Mouse (Mus musculus) liver, embryonic 13.5 days (tissue): ENCODE data around the gene H2afz. TPM values are rescaled to one million over a fixed set of nuclear protein-coding genes. Genes with fewer than 3 reads are reported as not detected.
A peak's percentile ranks its signal among the peaks of the same experiment; 100 is the strongest.
"Not testable (repeated sequence)": the region's sequence is repeated elsewhere in the genome, so short reads cannot be mapped to it uniquely, and the experiment has no call there.

Experiments used
- ATAC-seq: fragments of 200-750 bp; cut with Nextera tagmentation; 2 replicates; pipeline ENCODE4 v1.8.0; 2017; ENCODE audit warnings: low read depth, mild to moderate bottlenecking, moderate number of reproducible peaks, moderate library complexity
- DNase-seq: peaks from one replicate; pipeline ENCODE4 v3.0.0; 2022
- H3K27ac ChIP-seq: fragments of 300-500 bp; sonication (generic); 2 replicates; pipeline ENCODE4 v1.5.1; 2015; ENCODE audit warnings: moderate library complexity, mild to moderate bottlenecking, inconsistent platforms
- H3K27me3 ChIP-seq: fragments of 300-500 bp; sonication (generic); 2 replicates; pipeline ENCODE4 v1.6.1; 2015; ENCODE audit warnings: mild to moderate bottlenecking, inconsistent platforms
- H3K36me3 ChIP-seq: fragments of 300-500 bp; sonication (generic); 2 replicates; pipeline ENCODE4 v1.6.1; 2015; ENCODE audit warnings: mild to moderate bottlenecking, inconsistent platforms
- H3K4me1 ChIP-seq: fragments of 300-500 bp; sonication (generic); replicated peaks from 2 replicates; pipeline ENCODE4 v1.6.1; 2015; ENCODE audit warnings: inconsistent platforms
- H3K4me2 ChIP-seq: fragments of 300-500 bp; sonication (generic); 2 replicates; pipeline ENCODE4 v1.6.1; 2015; ENCODE audit warnings: inconsistent platforms, mild to moderate bottlenecking, moderate library complexity
- H3K4me3 ChIP-seq: fragments of 300-500 bp; sonication (generic); replicated peaks from 2 replicates; pipeline ENCODE4 v1.5.1; 2015; ENCODE audit warnings: mild to moderate bottlenecking, inconsistent platforms
- H3K9ac ChIP-seq: fragments of 300-500 bp; sonication (generic); 2 replicates; pipeline ENCODE4 v1.6.1; 2015; ENCODE audit warnings: mild to moderate bottlenecking, inconsistent platforms
- H3K9me3 ChIP-seq: fragments of 300-500 bp; sonication (generic); replicated peaks from 2 replicates; pipeline ENCODE4 v1.6.1; 2016; ENCODE audit warnings: inconsistent platforms
- WGBS: fragments of 180-500 bp; shearing (Covaris S2); methylation state at CpG from one replicate; pipeline ENCODE4 v1.1.7; 2015; ENCODE audit not compliant: insufficient replicate concordance; 5-methylcytosine and 5-hydroxymethylcytosine counted together
- polyA plus RNA-seq: library from polyadenylated mRNA; unstranded; fragments of >200 nt; fragmentation: Nextera tagmentation; extraction: Ambion mirVana; gene quantifications from 2 replicates; pipeline ENCODE4 v1.2.1, GENCODE M21; 2015

Gene H2afz
- polyA plus RNA-seq, 1 experiment from 2014 or later = 1,513 TPM

GRCm38 (mm10) chr3:137891089-137891488 lies 26.8 kb downstream of the H2afz start:
- Histone ChIP-seq H3K9me3 (no peaks in the 10 kb centered on the region), H3K4me1 (peaks cover 10% of the 10 kb centered on the region), H3K36me3 (peaks cover 33% of the 10 kb centered on the region), H3K9ac (no peak overlapping the region), H3K4me3 (no peak overlapping the region), H3K27ac (no peak overlapping the region), H3K4me2 (no peak overlapping the region), H3K27me3 (no peaks in the 10 kb centered on the region)
- 69% methylated on average over 3 of the region's 3 CpGs for WGBS
- ATAC-seq = no peak
- no peak for DNase-seq

- Histone ChIP-seq H3K9ac (no peak overlapping the region), H3K4me2 (no peak overlapping the region), H3K36me3 (peaks cover 33% of the 10 kb centered on the region), H3K4me3 (no peak overlapping the region), H3K27ac (no peak overlapping the region), H3K27me3 (no peaks in the 10 kb centered on the region), H3K4me1 (peaks cover 10% of the 10 kb centered on the region), H3K9me3 (no peaks in the 10 kb centered on the region)
- 86% methylated on average over 4 of the region's 4 CpGs for WGBS
- DNase-seq (no peak), ATAC-seq (no peak)
Measured at GRCm38 (mm10) chr3:137892118-137892517, 27.8 kb downstream of the H2afz start.

- H3K9ac ChIP-seq = no peak overlapping the region
- ATAC-seq = no peak
- no peak for DNase-seq
- 79% methylated on average over 4 of the region's 4 CpGs for WGBS
- H3K4me1 ChIP-seq = peaks cover 1% of the 10 kb centered on the region
- no peaks in the 10 kb centered on the region for H3K27me3 ChIP-seq
- no peaks in the 10 kb centered on the region for H3K9me3 ChIP-seq
- no peak overlapping the region for H3K4me3 ChIP-seq
- no peak overlapping the region for H3K4me2 ChIP-seq
- peaks cover 31% of the 10 kb centered on the region for H3K36me3 ChIP-seq
- no peak overlapping the region for H3K27ac ChIP-seq
Measured at GRCm38 (mm10) chr3:137893789-137894188, 29.5 kb downstream of the H2afz start.

GRCm38 (mm10) chr3:137895196-137895595 lies 30.9 kb downstream of the H2afz start:
- Histone ChIP-seq H3K4me3 (no peak overlapping the region), H3K27ac (no peak overlapping the region), H3K36me3 (peaks cover 17% of the 10 kb centered on the region), H3K9ac (no peak overlapping the region), H3K9me3 (no peaks in the 10 kb centered on the region), H3K27me3 (no peaks in the 10 kb centered on the region), H3K4me2 (no peak overlapping the region), H3K4me1 (no peaks in the 10 kb centered on the region)
- WGBS = 64% methylated on average over 3 of the region's 3 CpGs
- ATAC-seq = no peak
- DNase-seq = peak; percentile 36

DNA sequence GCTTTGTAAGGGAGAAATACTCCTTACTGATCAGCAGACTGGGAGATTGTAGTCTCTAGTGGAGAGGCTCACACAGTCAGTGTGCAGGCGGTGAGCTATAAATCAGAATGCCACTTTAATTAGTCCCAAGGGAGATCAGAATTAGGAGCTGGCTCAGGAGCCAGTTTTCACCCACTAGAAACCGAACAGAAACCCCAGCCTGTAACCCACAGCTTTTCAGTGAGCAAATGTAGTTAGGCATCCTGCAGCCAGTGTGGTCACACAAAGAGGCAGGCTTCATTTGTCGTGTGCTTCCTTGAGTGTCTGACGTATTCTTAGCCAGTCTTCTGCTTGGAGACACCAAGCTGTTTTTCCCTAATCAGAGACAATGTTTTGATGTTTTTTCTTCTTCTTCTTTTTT lies 32.1 kb downstream of the H2afz start:
- ATAC-seq = no peak
- Histone ChIP-seq H3K4me2 (no peak overlapping the region), H3K9ac (no peak overlapping the region), H3K27ac (no peak overlapping the region), H3K9me3 (no peaks in the 10 kb centered on the region), H3K36me3 (peaks cover 17% of the 10 kb centered on the region), H3K4me1 (no peaks in the 10 kb centered on the region), H3K27me3 (no peaks in the 10 kb centered on the region), H3K4me3 (no peak overlapping the region)
- 74% methylated on average over 4 of the region's 4 CpGs for WGBS
- DNase-seq = no peak

- Histone ChIP-seq H3K27me3 (no peaks in the 10 kb centered on the region), H3K4me3 (no peak overlapping the region), H3K27ac (no peak overlapping the region), H3K9me3 (no peaks in the 10 kb centered on the region), H3K9ac (no peak overlapping the region), H3K36me3 (peaks cover 17% of the 10 kb centered on the region), H3K4me1 (no peaks in the 10 kb centered on the region), H3K4me2 (no peak overlapping the region)
- DNase-seq (no peak), ATAC-seq (no peak)
- 81% methylated on average over 3 of the region's 3 CpGs for WGBS
Measured at GRCm38 (mm10) chr3:137896867-137897266, 32.6 kb downstream of the H2afz start.

GRCm38 (mm10) chr3:137897685-137898084 lies 33.4 kb downstream of the H2afz start:
- Histone ChIP-seq H3K9ac (no peak overlapping the region), H3K27me3 (no peaks in the 10 kb centered on the region), H3K4me1 (no peaks in the 10 kb centered on the region), H3K9me3 (no peaks in the 10 kb centered on the region), H3K4me3 (no peak overlapping the region), H3K4me2 (no peak overlapping the region), H3K36me3 (peaks cover 17% of the 10 kb centered on the region), H3K27ac (no peak overlapping the region)
- no peak for DNase-seq
- no peak for ATAC-seq
- WGBS = 68% methylated on average over 5 of the region's 5 CpGs

DNA sequence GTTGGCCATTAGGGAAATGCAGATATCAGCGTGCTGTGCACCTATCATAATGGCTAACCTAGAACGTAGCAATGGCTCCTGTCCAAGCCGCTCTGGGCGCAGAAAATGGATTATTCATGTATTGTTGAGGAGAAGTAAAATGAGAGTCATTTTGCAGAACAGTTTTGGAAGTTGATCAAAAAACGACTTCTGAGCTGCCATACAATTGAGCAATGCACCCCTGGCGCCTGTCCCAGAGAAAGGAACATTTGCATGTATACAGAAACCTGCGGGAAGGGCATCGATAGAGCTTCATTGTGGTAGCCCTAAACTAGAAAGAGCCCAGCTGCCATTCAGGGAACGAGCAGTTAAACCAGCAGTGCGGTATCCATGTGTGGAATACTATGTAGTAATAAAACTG lies 35.9 kb downstream of the H2afz start:
- DNase-seq (no peak), ATAC-seq (no peak)
- no peaks in the 10 kb centered on the region for H3K4me1 ChIP-seq
- peaks cover 11% of the 10 kb centered on the region for H3K36me3 ChIP-seq
- WGBS = 83% methylated on average over 10 of the region's 10 CpGs
- H3K4me3 ChIP-seq = no peak overlapping the region
- H3K27ac ChIP-seq = no peak overlapping the region
- H3K4me2 ChIP-seq = no peak overlapping the region
- no peaks in the 10 kb centered on the region for H3K27me3 ChIP-seq
- no peak overlapping the region for H3K9ac ChIP-seq
- H3K9me3 ChIP-seq = no peaks in the 10 kb centered on the region

- DNase-seq (no peak), ATAC-seq (no peak)
- Histone ChIP-seq H3K4me1 (peaks cover 11% of the 10 kb centered on the region), H3K9ac (no peak overlapping the region), H3K9me3 (no peaks in the 10 kb centered on the region), H3K4me3 (no peak overlapping the region), H3K36me3 (no peaks in the 10 kb centered on the region; the same call in 1 of the 2 replicates), H3K27me3 (no peaks in the 10 kb centered on the region), H3K27ac (no peak overlapping the region), H3K4me2 (no peak overlapping the region)
- WGBS = 42% methylated on average over 2 of the region's 2 CpGs
Measured at GRCm38 (mm10) chr3:137913093-137913492, 48.8 kb downstream of the H2afz start.

DNA sequence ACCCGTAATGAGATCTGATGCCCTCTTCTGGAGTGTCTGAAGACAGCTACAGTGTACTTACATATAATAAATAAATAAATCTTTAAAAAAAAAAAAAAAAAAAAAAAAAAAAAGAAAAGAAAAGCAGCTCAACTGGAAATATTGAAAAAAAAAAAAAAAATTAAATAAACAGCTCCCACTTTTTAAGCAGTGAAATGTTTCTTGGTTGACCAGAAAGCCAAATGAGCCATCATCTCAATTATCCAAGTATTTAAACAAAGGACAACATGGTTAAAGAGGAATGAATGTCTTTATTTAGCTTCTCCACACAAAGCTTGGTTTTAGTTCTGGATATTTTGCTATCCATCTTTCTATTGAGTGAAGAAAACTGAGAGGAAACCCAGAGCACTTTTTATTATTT lies 50.3 kb downstream of the H2afz start:
- WGBS = 50% methylated on average over 1 of the region's 1 CpGs
- not testable (repeated sequence) for ATAC-seq

More for the DNA sequence above, 50.3 kb downstream of the H2afz start:
- DNase-seq, H3K36me3 ChIP-seq, H3K27ac ChIP-seq, H3K9ac ChIP-seq, H3K27me3 ChIP-seq, H3K9me3 ChIP-seq, H3K4me3 ChIP-seq, H3K4me2 ChIP-seq: not testable (repeated sequence)
- H3K4me1 ChIP-seq = peaks cover 17% of the 10 kb centered on the region
